Mouse (Mus musculus) small intestine, adult 2 months (tissue): ENCODE data around the gene Sdc4.

Experiments
- CTCF ChIP-seq: fragments of 200-500 bp; IDR thresholded peaks from 2 replicates; pipeline ENCODE4 v1.5.1; 2012; ENCODE audit warnings: low read depth, mild to moderate bottlenecking, control low read depth, inconsistent platforms, low read length, moderate library complexity, mixed read lengths; ENCODE audit not compliant: insufficient replicate concordance, insufficient read length; ENCODE audit errors: extremely low read depth
- POLR2A ChIP-seq: fragments of 200-500 bp; IDR thresholded peaks from 2 replicates; pipeline ENCODE4 v1.6.1; 2012; ENCODE audit warnings: low read depth, mild to moderate bottlenecking, control low read depth, inconsistent platforms, low read length, moderate library complexity

DNA sequence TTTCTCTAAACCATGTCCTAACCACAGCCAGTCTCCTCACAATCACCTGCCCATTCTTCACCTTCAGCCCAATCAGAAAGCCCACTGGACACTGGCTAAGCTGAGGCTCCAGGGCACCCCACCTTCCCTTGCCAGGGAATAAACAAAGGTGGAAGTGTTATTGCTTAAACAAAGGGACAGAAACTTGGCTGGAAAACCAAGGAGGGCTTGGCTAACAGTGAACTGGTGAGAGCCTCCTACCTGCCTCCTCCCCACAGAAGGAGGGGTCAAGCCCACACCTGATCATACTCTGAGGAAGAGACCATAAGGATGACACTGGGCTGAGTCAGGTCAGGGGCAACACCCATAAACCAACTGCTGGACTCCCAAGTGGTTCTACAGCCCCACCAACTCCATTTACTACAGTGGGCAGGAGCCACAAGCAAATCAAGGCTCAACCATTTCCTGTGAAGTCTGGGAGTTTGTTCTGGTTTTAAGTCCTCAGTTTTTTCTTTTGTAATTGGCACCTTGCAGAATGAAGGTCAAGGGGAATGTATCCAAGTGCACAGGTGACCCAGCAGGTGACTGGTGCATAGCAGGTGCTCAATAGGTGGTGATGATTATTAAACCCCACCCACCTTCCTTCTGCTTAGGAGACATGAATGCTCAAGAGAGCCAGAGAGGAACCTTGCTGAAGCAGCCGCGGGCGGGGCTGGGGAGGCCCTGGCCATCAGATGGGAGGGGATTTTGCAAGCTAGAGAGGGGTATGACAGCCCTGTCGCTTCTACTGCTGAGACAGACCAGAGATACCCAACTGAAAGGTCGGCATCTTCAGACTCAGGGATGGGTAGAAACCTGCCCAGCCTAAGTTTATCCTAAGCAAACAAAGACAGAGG is 8.2 kb downstream of the Sdc4 start:
- TF ChIP-seq POLR2A (no peak), CTCF (no peak)
